Mouse (Mus musculus) neural tube, embryonic 12.5 days (tissue): ENCODE data around the gene Nup107. TPM values are rescaled to one million over a fixed set of nuclear protein-coding genes. Genes with fewer than 3 reads are reported as not detected.

Source experiments
- ATAC-seq: fragments of 200-750 bp; cut with Nextera tagmentation; 2 replicates; pipeline ENCODE4 v1.8.0; 2017; ENCODE audit warnings: low read depth, mild to moderate bottlenecking, moderate TSS enrichment, moderate library complexity; ENCODE audit not compliant: low FRiP score
- H3K27ac ChIP-seq: fragments of 300-500 bp; sonication (generic); 2 replicates; pipeline ENCODE4 v1.5.1; 2016
- H3K27me3 ChIP-seq: fragments of 300-500 bp; sonication (generic); replicated peaks from 2 replicates; pipeline ENCODE4 v1.6.1; 2016; ENCODE audit warnings: mild to moderate bottlenecking
- H3K36me3 ChIP-seq: fragments of 300-500 bp; sonication (generic); 2 replicates; pipeline ENCODE4 v1.6.1; 2016; ENCODE audit warnings: mild to moderate bottlenecking
- H3K4me1 ChIP-seq: fragments of 300-500 bp; sonication (generic); 2 replicates; pipeline ENCODE4 v1.6.1; 2016
- H3K4me2 ChIP-seq: fragments of 300-500 bp; sonication (generic); replicated peaks from 2 replicates; pipeline ENCODE4 v1.6.1; 2016; ENCODE audit warnings: mild to moderate bottlenecking
- H3K4me3 ChIP-seq: fragments of 300-500 bp; sonication (generic); 2 replicates; pipeline ENCODE4 v1.5.1; 2016
- H3K9ac ChIP-seq: fragments of 300-500 bp; sonication (generic); 2 replicates; pipeline ENCODE4 v1.6.1; 2016; ENCODE audit warnings: mild to moderate bottlenecking
- H3K9me3 ChIP-seq: fragments of 300-500 bp; sonication (generic); 2 replicates; pipeline ENCODE4 v1.6.1; 2016; ENCODE audit warnings: mild to moderate bottlenecking
- WGBS: fragments of 180-500 bp; shearing (Covaris S2); methylation state at CpG from one replicate; pipeline ENCODE4 v1.1.7; 2016; 5-methylcytosine and 5-hydroxymethylcytosine counted together
- polyA plus RNA-seq: library from polyadenylated mRNA; unstranded; fragments of >200 nt; fragmentation: Nextera tagmentation; extraction: Ambion mirVana; gene quantifications from 2 replicates; pipeline ENCODE4 v1.2.1, GENCODE M21; 2016

The Nup107 gene
- polyA plus RNA-seq, 1 experiment from 2014 or later: 67.1 TPM

- H3K9me3 ChIP-seq: no peaks in the 10 kb centered on the region
- no peaks in the 10 kb centered on the region for H3K36me3 ChIP-seq
- H3K27me3 ChIP-seq: no peaks in the 10 kb centered on the region
- no peak overlapping the region for H3K4me2 ChIP-seq
- H3K4me3 ChIP-seq: no peak overlapping the region
- no peak overlapping the region for H3K27ac ChIP-seq
- no peak overlapping the region for H3K9ac ChIP-seq
- no peaks in the 10 kb centered on the region for H3K4me1 ChIP-seq
- no peak for ATAC-seq
- WGBS: 90% methylated on average over 6 of the region's 6 CpGs
Observed at GRCm38 (mm10) chr10:117798436-117799035, 6.0 kb upstream of the Nup107 start.

- Histone ChIP-seq H3K27ac (no peak overlapping the region), H3K27me3 (no peaks in the 10 kb centered on the region), H3K36me3 (no peaks in the 10 kb centered on the region), H3K4me2 (no peak overlapping the region), H3K4me3 (no peak overlapping the region), H3K4me1 (no peaks in the 10 kb centered on the region), H3K9ac (no peak overlapping the region), H3K9me3 (no peaks in the 10 kb centered on the region)
- 78% methylated on average over 7 of the region's 7 CpGs for WGBS
- no peak for ATAC-seq
Observed at GRCm38 (mm10) chr10:117797684-117798083, 5.2 kb upstream of the Nup107 start.

GRCm38 (mm10) chr10:117797106-117797505, 4.6 kb upstream of the Nup107 start:
- no peak for ATAC-seq
- Histone ChIP-seq H3K36me3 (no peaks in the 10 kb centered on the region), H3K4me3 (no peak overlapping the region), H3K9ac (no peak overlapping the region), H3K27me3 (no peaks in the 10 kb centered on the region), H3K4me1 (no peaks in the 10 kb centered on the region), H3K4me2 (no peak overlapping the region), H3K27ac (no peak overlapping the region), H3K9me3 (no peaks in the 10 kb centered on the region)
- 95% methylated on average over 12 of the region's 12 CpGs for WGBS

- no peaks in the 10 kb centered on the region for H3K27me3 ChIP-seq
- H3K4me2 ChIP-seq: no peak overlapping the region
- no peak for ATAC-seq
- H3K9me3 ChIP-seq: no peaks in the 10 kb centered on the region
- H3K4me1 ChIP-seq: peaks cover 8% of the 10 kb centered on the region
- WGBS: 95% methylated on average over 7 of the region's 7 CpGs
- no peak overlapping the region for H3K4me3 ChIP-seq
- no peak overlapping the region for H3K27ac ChIP-seq
- H3K9ac ChIP-seq: no peak overlapping the region
- H3K36me3 ChIP-seq: no peaks in the 10 kb centered on the region
Observed at GRCm38 (mm10) chr10:117796181-117796580, 3.7 kb upstream of the Nup107 start.

- no peak overlapping the region for H3K4me3 ChIP-seq
- H3K27ac ChIP-seq: no peak overlapping the region
- no peaks in the 10 kb centered on the region for H3K27me3 ChIP-seq
- ATAC-seq: no peak
- 86% methylated on average over 4 of the region's 4 CpGs for WGBS
- no peaks in the 10 kb centered on the region for H3K9me3 ChIP-seq
- H3K9ac ChIP-seq: no peak overlapping the region
- H3K4me2 ChIP-seq: no peak overlapping the region
- peaks cover 10% of the 10 kb centered on the region for H3K4me1 ChIP-seq
- H3K36me3 ChIP-seq: no peaks in the 10 kb centered on the region
Observed at GRCm38 (mm10) chr10:117795206-117795605, 2.7 kb upstream of the Nup107 start.

GRCm38 (mm10) chr10:117793436-117794030, 1.0 kb upstream of the Nup107 start:
- no peak for ATAC-seq
- Histone ChIP-seq H3K27ac (no peak overlapping the region), H3K4me2 (peak overlapping the region; percentile 73), H3K4me1 (peaks cover 10% of the 10 kb centered on the region), H3K4me3 (no peak overlapping the region), H3K9ac (no peak overlapping the region), H3K9me3 (no peaks in the 10 kb centered on the region), H3K36me3 (no peaks in the 10 kb centered on the region), H3K27me3 (no peaks in the 10 kb centered on the region)
- 77% methylated on average over 11 of the region's 11 CpGs for WGBS

- H3K9ac ChIP-seq: no peak overlapping the region
- peaks cover 10% of the 10 kb centered on the region for H3K4me1 ChIP-seq
- H3K9me3 ChIP-seq: no peaks in the 10 kb centered on the region
- 97% methylated on average over 2 of the region's 2 CpGs for WGBS
- H3K36me3 ChIP-seq: peaks cover 16% of the 10 kb centered on the region
- no peak overlapping the region for H3K27ac ChIP-seq
- no peak for ATAC-seq
- H3K4me3 ChIP-seq: peak overlapping the region; percentile 84; the same call in 1 of the 2 replicates
- H3K27me3 ChIP-seq: no peaks in the 10 kb centered on the region
- peak overlapping the region; percentile 73 for H3K4me2 ChIP-seq
Observed at GRCm38 (mm10) chr10:117791171-117791470, 1.4 kb downstream of the Nup107 start.

- Histone ChIP-seq H3K9ac (no peak overlapping the region), H3K27ac (no peak overlapping the region), H3K4me3 (no peak overlapping the region), H3K4me2 (0 out of 2 replicates have a peak overlapping the region, but pooled peaks have one; percentile 73), H3K36me3 (peaks cover 21% of the 10 kb centered on the region), H3K4me1 (peaks cover 10% of the 10 kb centered on the region), H3K9me3 (no peaks in the 10 kb centered on the region), H3K27me3 (no peaks in the 10 kb centered on the region)
- no peak for ATAC-seq
- 96% methylated on average over 17 of the region's 17 CpGs for WGBS
Observed at GRCm38 (mm10) chr10:117790421-117791170, 1.9 kb downstream of the Nup107 start.

- 96% methylated on average over 1 of the region's 1 CpGs for WGBS
- H3K9me3 ChIP-seq: no peaks in the 10 kb centered on the region
- no peak for ATAC-seq
- H3K4me2 ChIP-seq: no peak overlapping the region
- H3K4me1 ChIP-seq: peaks cover 10% of the 10 kb centered on the region
- no peaks in the 10 kb centered on the region for H3K27me3 ChIP-seq
- H3K4me3 ChIP-seq: no peak overlapping the region
- H3K27ac ChIP-seq: no peak overlapping the region
- H3K9ac ChIP-seq: no peak overlapping the region
- peaks cover 25% of the 10 kb centered on the region for H3K36me3 ChIP-seq
Observed at GRCm38 (mm10) chr10:117790011-117790410, 2.5 kb downstream of the Nup107 start.

GRCm38 (mm10) chr10:117784646-117785045, 7.9 kb downstream of the Nup107 start:
- Histone ChIP-seq H3K27ac (no peak overlapping the region), H3K27me3 (no peaks in the 10 kb centered on the region), H3K4me3 (no peak overlapping the region), H3K9me3 (no peaks in the 10 kb centered on the region), H3K4me2 (no peak overlapping the region), H3K4me1 (no peaks in the 10 kb centered on the region), H3K36me3 (peaks cover 70% of the 10 kb centered on the region), H3K9ac (no peak overlapping the region)
- WGBS: 95% methylated on average over 7 of the region's 7 CpGs
- ATAC-seq: no peak

GRCm38 (mm10) chr10:117783786-117784420, 8.6 kb downstream of the Nup107 start:
- H3K4me1 ChIP-seq: no peaks in the 10 kb centered on the region
- H3K4me3 ChIP-seq: no peak overlapping the region
- H3K4me2 ChIP-seq: no peak overlapping the region
- H3K9me3 ChIP-seq: no peaks in the 10 kb centered on the region
- H3K27me3 ChIP-seq: no peaks in the 10 kb centered on the region
- ATAC-seq: no peak
- H3K27ac ChIP-seq: no peak overlapping the region
- WGBS: 96% methylated on average over 13 of the region's 13 CpGs
- H3K36me3 ChIP-seq: peaks cover 71% of the 10 kb centered on the region
- no peak overlapping the region for H3K9ac ChIP-seq

- ATAC-seq: no peak
- Histone ChIP-seq H3K4me3 (no peak overlapping the region), H3K4me1 (no peaks in the 10 kb centered on the region), H3K9ac (no peak overlapping the region), H3K27ac (no peak overlapping the region), H3K4me2 (no peak overlapping the region), H3K36me3 (peaks cover 79% of the 10 kb centered on the region), H3K27me3 (no peaks in the 10 kb centered on the region), H3K9me3 (no peaks in the 10 kb centered on the region)
- 97% methylated on average over 14 of the region's 14 CpGs for WGBS
Observed at GRCm38 (mm10) chr10:117782491-117783260, 9.8 kb downstream of the Nup107 start.
